Mouse (Mus musculus) ZHBTc4 (cell line): Measurements from ENCODE around the gene Ltn1.

ENCODE experiments used
- DNase-seq: peaks from one replicate; pipeline ENCODE4 v3.0.0-alpha.2; 2011; ENCODE audit warnings: low read depth, low spot score

Gene Ltn1

GRCm38 (mm10) chr16:87432033-87432814, at the start of gene Ltn1:
Gene Ltn1 (minus strand): TSS chr16:87432612.
- peak; percentile 100 for DNase-seq

GRCm38 (mm10) chr16:87470579-87470978, 38.2 kb upstream of the Ltn1 start:
- no peak for DNase-seq

GRCm38 (mm10) chr16:87458752-87459151, 26.3 kb upstream of the Ltn1 start:
- peak; percentile 75 for DNase-seq

GRCm38 (mm10) chr16:87455180-87455611, 22.8 kb upstream of the Ltn1 start:
- peak; percentile 37 for DNase-seq

GRCm38 (mm10) chr16:87454419-87455179, 22.2 kb upstream of the Ltn1 start, which contains the start of gene Usp16:
Gene Usp16 (plus strand): TSS chr16:87454703.
- DNase-seq = peak; percentile 91

- DNase-seq = no peak
Observed at GRCm38 (mm10) chr16:87453226-87453625, 20.8 kb upstream of the Ltn1 start.

GRCm38 (mm10) chr16:87445528-87445927, 13.1 kb upstream of the Ltn1 start:
- DNase-seq = no peak

GRCm38 (mm10) chr16:87445110-87445509, 12.7 kb upstream of the Ltn1 start:
- no peak for DNase-seq

- DNase-seq = peak; percentile 16
Observed at GRCm38 (mm10) chr16:87444071-87444470, 11.7 kb upstream of the Ltn1 start.

- no peak for DNase-seq
Observed at GRCm38 (mm10) chr16:87443245-87443644, 10.8 kb upstream of the Ltn1 start.

- DNase-seq = no peak
Observed at GRCm38 (mm10) chr16:87442291-87442690, 9.9 kb upstream of the Ltn1 start.

- DNase-seq = peak; percentile 56
Observed at GRCm38 (mm10) chr16:87441089-87441488, 8.7 kb upstream of the Ltn1 start.

- DNase-seq = peak; percentile 96
Observed at GRCm38 (mm10) chr16:87440184-87440686, 7.8 kb upstream of the Ltn1 start, which contains the start of gene Rwdd2b. Gene Rwdd2b (minus strand): TSS chr16:87440573.

GRCm38 (mm10) chr16:87438697-87439096, 6.3 kb upstream of the Ltn1 start:
- no peak for DNase-seq

GRCm38 (mm10) chr16:87437096-87437495, 4.7 kb upstream of the Ltn1 start:
- peak; percentile 51 for DNase-seq

GRCm38 (mm10) chr16:87435411-87436205, 3.2 kb upstream of the Ltn1 start:
- DNase-seq = peak; percentile 85

- DNase-seq = no peak
Observed at GRCm38 (mm10) chr16:87434946-87435345, 2.5 kb upstream of the Ltn1 start.

- DNase-seq = no peak
Observed at GRCm38 (mm10) chr16:87434266-87434665, 1.9 kb upstream of the Ltn1 start.

- DNase-seq = no peak
Observed at GRCm38 (mm10) chr16:87427516-87427915, 4.9 kb downstream of the Ltn1 start.

- DNase-seq = no peak
Observed at GRCm38 (mm10) chr16:87420662-87421061, 11.8 kb downstream of the Ltn1 start.

GRCm38 (mm10) chr16:87405001-87405400, 27.4 kb downstream of the Ltn1 start:
- DNase-seq = peak; percentile 94
